Mouse (Mus musculus) monocyte, adult 2 months (primary cell): ENCODE results near the gene Cdh20.
"Not testable (repeated sequence)": the region's sequence is repeated elsewhere in the genome, so short reads cannot be mapped to it uniquely, and the experiment has no call there.

Source experiments
- DNase-seq, 2 experiments: peaks; one replicate each; pipeline ENCODE4 v3.0.0; 2022; ENCODE audit warnings: low spot score in 2 of 2, low read depth in 1 of 2

Cdh20 gene

DNA sequence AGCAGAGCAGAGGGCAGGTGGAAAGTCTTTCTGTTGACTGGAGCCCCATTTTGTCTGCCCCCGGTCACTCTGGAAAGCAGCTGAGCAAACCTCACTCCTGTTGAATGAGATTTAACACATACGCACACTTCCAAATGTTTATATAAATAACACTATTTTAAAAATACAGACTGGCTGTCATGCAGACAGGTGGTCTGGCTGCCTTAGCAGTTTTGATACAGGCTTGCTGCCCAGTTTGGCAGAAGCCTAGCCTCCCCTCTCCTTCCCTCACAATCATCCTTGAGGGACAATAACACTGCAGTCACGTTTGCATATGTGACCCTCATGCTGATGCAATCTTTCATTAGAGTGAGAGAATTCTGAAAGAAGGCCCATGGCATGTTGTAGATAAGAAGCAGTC lies 144.1 kb downstream of the Cdh20 start:
- no peak for DNase-seq

DNA sequence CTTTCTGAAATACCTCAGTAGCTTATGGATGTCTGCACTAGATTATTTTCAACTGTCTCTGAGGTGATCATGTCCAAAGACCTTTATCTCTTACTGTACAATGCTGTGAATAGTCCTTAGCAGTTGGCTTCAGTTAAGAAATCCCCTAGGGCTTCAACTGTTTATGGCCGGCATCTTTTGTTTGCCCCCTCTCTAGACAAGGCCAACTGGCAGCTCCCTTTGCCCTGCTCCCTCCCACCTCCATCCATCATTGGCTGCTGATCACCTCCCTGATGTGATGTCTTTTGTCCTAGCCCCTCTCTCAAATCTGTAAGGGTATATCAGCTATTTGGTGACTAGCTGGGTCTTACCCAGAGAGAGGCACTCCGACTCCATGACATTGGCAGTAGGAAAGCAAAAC lies 148.2 kb downstream of the Cdh20 start:
- DNase-seq, result no peak

DNA sequence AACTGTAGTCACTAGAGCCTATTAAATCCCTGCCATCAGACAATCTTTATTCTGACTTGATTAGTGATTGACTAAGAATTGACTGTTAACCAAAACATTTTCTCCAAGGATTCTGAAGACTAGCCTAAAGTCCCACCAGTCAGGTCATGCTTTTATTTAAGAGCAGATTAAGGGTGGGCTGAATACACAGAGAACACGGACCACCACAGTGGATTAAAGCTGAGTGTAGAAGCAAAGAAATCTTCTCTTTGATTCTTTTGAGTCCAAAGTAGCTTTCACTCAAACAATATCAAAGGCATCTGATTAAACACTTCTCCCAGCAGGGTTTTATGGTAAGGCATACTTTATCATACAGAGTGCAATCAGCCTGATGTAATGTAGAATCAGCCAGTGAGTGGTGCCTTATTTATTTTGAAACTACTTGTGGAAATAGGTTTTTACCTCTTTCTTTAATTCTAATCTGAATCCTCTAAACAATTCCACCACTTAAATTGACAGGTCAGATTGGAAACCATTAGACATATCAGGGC lies 149.0 kb downstream of the Cdh20 start:
- no peak for DNase-seq

DNA sequence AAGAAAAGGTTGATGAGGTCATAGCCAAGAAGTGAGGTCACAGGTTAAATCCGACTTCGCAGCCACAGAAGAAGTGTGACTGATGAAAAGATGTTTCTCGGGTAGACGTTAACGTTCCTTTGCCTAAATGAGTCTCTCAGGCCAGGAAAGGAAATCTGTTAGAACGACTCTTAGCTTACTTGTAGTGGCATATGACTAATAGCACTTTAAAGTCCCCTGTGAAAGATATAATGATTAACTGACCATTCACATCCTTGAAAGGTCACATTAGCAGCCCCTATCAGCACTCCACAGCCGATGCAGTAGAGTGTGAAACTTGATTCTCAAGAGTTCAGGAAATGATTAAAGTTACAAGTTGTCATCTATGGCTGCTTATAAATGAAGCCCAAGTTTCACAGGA lies 164.7 kb downstream of the Cdh20 start:
- no peak for DNase-seq

DNA sequence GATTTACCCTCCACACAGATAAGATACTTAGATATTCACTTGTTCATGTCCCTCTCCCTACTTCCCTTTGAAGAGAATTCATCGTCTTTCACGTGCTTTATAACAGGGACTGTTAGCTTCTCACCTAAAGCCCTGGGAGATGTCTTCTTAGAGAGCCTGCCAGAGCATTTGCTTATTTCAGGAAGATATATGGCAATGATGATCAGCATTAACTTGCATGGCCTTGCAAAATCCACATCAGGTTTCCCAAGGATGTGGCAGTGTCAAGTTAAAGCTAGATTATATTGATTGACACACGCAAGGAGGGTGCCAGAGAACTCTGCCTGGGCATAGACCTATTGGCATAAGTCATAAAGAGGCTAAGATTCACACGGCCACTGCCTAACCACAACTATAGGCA lies 168.6 kb downstream of the Cdh20 start:
- no peak for DNase-seq

DNA sequence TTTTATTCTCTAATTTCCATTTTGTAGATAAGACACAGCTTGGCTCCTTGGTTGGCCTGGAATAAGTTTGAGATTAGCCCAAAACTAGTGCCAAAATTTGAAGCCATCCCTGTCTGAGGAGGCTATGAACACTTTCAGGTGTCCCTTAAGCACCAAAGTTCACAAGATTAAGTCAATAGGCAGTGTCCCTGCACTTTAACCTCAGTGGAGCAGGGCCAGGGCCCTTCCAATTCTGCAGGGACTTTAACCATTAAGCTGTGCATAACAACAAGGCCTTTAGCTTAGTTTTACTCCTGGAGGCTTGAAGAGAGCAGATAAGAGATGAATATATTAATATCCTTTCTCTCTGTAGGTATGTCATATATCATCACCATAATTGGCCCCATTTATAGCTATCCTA lies 170.8 kb downstream of the Cdh20 start:
- DNase-seq, result no peak

DNA sequence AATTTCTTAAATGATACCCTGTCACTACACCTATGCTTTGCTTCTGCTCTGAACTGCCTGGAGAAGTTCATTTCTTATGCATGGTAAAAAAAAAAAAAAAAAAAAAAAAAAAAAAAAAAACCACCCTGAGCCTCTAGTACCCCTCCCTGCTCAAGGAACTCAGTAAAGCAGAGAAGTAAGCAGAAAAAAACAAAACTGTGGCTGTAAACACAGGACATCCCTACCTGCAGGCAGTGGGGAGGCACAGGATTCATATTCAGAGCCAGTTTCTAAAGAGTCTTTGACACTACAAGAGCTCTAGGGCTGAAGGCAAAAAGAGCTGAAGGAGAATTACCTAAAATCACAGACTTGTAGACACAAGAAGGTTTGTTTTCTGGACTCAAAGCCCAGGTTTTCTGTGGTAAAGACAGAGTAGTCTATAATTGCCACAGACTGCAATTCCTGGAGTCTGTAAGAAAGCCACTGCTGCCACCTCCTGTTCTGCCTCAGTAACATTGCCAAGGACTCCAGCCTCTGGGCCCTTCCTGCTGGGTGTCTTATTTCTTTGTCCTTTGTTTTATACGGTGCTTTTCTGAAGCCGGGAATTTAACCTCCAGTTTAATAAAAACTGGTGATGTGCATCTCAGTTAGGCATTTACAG lies 176.3 kb downstream of the Cdh20 start:
- DNase-seq, result no peak

DNA sequence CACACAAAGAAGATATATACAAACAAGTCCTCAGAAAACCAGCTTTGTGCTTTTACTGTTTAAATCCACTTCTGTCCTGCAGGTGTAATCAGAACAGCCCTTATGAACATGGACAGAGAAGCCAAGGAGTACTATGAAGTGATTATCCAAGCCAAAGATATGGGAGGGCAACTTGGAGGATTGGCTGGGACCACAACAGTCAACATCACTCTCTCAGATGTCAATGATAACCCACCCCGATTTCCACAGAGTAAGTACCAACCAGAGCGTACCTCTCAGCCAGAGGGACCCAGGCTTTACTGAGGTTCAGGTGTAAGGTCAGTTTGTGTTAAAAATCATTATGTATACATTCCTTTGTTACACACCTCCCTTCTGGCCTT lies 176.8 kb downstream of the Cdh20 start:
- no peak for DNase-seq

DNA sequence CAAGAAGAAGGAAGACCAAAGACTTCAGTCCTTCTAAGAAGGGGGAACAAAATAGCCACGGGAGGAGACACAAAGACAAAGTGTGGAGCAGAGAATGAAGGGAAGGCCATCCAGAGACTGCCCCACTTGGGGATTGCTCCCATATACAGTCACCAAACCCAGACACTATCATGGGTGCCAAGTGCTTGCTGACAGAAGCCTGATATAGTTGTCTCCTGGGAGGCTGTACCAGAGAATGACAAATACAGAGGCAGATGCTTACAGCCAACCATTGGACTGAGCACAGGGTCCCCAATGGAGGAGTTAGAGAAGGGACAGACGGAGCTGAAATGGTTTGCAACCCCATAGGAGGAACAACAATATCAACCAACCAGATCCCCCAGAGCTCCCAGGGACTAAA lies 181.3 kb downstream of the Cdh20 start:
- not testable (repeated sequence) for DNase-seq

DNA sequence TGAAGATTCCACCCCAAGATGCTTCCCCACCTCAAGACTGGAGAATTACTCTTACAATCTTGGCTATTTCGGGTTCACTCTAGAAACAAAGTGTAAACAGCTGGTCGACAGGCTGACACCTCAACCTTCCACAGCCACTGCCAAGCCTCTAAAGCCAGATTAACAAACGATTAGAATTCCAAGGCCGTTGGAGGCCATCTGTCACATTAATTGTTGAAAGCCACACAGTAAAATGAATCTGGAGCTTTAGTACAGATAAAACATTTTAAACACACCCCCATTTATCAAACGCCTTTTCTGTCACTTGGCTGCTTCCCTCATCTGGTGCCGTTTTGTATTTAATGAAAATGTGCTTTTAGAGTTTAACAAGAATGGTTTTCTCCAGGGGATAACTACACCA lies 188.7 kb downstream of the Cdh20 start:
- no peak for DNase-seq

DNA sequence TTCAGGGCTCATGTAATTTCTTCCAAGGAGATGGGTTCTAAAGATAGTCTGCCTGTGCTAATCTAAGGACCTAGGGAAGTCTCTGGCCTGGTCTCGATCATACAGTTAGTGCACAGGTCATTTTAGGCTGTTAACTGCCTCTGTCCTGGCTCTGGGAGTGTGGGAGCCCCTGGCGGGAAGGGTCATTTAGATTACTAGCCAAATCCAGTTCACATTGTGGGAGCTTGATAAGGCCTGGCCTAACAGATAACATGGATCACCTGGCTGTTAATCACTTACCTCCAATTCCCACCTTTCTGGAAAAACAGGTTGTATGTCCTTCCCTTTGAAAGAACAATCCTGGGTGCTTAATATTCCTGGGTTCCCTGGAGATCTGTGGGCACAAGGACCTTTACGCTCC lies 193.3 kb downstream of the Cdh20 start:
- no peak for DNase-seq

DNA sequence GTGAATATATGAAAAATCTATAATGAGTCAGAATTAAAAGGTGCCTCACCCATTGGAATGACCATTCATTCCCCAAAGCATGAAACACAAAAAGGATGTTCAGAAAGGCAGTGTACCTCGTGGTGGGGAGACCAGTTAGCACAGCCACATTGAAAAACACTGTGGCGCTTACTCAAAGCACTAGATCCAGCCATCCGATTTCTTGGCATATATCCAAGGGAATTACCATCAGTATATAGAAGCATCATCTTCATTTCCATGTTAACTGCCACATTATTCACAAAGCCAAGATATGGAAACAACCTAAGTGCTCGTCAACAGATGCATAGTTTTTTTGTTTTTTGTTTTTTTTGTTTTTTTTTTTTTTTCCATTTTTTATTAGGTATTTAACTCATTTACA lies 193.9 kb downstream of the Cdh20 start:
- DNase-seq, result no peak

DNA sequence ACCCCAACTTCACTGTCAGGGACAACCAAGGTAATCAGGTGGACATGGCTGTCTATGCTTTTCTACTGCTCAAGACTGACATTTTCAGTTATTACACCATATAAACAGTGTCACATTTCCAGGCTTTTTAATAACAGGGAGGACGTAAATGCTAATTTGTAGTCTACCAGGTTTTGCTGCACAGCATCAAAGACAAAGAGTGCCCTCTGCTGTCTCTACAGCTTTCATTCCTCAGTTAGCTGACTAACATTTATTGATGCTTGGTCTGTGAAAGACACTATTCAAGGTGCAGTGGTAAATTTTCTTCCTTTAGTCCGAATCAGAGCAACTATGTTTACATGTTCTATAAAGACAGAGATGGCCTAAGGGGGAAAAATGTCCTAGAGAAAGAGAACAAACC lies 210.7 kb downstream of the Cdh20 start:
- no peak for DNase-seq

DNA sequence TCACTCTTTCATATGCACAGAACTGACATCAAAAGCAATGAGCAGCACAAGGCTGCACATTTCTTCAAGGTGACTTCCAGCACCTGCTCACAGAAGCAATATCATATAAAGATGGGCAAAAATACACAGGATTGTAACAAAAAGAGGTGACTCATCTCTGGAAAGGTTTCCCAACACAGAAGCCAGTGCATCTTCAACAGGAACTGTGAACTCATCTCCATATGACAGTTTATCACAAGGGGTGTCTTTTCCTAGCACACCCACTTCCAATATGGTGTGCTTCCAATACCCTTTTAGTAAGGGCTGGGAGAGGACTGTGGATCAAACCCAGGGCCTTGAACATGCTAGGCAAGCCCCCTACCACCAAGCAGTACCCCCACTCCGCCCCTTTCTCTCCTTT lies 211.9 kb downstream of the Cdh20 start:
- no peak for DNase-seq

DNA sequence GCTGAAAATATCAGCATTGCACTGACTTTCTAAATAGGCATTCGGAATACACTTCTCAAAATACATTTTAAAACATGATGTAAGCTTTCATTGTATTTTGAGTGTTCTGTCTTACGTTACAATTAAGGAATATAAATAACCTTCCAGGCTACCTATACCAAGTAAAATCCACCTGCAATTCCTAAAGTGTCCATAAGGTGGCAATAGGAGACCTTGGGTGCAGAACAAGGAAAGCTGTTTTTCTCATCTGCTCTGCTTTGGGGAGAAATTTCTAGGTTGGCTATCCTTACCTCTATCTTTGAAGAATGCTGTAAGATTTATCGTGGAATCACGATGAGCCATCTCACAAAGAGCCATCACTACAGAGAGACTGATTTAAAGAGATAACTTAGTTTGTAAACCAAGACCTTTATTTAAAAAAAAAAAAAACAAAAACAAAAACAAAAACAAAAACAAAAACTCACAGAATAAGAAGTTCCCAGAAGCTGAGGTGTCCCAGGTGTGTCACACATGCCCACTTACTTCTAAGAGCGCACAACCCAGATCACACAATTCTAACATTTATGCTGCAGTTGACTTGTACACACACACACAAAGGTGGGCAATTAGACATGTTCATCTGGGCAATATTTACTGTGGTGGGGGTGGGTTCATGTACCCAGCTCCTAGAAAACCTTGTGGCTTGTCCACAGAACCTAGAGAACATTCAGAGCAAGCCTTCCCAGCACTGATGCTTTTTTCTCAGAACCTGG lies 218.1 kb downstream of the Cdh20 start:
- no peak for DNase-seq

DNA sequence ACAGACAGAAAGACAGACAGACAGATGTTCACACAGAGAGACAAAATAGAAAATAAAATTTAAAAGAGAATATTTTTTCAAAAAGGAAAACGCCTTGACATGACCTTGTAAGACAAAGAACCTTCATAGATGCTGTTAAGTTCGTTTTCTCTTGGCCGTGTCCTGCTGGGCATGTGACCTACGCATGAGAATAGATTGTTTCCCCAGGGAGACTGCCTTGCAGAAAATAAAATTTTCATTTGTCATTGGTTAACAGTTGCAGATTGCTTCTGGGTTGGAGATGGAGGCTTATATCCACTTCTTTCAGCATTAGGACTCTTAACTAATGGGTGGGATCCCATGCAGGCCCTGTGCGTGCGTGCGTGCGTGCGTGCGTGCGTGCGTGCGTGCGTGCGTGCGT lies 219.2 kb downstream of the Cdh20 start:
- DNase-seq, result no peak

DNA sequence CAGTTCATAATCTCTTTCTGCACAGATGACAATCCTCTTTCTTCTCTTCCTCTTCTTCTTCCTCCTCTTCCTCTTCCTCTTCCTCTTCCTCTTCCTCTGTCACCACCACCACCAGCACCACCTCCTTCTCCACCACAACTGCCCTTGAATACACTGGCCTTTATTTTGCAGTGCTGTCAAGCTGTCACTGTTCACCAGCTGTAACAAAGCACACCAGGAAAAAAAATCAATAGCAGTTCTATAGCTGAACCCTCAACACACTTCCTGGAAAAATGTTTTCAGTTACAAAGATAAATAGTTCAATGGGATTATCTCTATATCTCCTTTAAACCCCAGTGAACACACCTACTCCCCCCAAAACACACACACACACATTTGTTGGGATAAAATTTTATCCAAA lies 224.1 kb downstream of the Cdh20 start:
- DNase-seq, result no peak

DNA sequence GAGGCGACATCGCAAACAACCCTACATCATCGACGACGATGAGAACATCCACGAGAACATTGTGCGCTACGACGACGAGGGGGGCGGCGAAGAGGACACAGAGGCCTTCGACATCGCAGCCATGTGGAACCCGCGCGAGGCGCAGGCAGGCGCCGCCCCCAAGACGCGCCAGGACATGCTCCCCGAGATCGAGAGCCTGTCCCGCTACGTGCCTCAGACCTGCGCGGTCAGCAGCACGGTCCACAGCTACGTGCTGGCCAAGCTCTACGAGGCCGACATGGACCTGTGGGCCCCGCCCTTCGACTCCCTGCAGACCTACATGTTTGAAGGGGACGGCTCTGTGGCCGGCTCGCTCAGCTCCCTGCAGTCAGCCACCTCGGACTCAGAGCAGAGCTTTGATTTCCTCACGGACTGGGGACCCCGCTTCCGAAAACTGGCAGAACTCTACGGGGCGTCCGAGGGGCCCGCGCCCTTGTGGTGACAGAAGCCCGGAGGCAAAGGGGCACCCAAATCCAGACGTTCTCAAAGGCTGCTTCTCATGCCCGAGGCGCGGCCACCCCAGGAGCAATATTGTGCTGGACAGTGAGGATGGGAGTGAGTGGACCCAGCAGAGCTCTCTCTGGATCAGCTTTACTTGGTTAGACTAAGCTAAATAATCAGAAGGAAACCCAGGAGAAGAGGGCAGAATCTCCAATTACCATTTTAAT lies 225.7 kb downstream of the Cdh20 start:
- DNase-seq, result no peak

DNA sequence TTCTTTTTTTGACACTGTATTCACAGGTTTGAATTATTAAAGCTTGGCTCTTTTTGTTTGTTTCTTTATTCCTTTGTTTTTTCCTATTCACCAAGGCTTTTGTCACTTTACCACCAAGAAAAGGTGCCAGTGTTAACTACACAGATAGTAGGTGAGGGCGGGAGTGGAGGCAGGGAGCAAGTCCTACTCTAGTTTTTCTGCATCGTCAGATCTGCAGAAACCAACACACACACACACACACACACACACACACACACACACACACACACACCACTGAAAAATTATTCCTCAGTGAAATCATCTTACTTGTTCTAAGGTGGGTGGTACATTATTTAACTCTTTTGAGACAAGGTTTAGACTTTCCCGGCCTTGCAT lies 226.3 kb downstream of the Cdh20 start:
- DNase-seq, result no peak

DNA sequence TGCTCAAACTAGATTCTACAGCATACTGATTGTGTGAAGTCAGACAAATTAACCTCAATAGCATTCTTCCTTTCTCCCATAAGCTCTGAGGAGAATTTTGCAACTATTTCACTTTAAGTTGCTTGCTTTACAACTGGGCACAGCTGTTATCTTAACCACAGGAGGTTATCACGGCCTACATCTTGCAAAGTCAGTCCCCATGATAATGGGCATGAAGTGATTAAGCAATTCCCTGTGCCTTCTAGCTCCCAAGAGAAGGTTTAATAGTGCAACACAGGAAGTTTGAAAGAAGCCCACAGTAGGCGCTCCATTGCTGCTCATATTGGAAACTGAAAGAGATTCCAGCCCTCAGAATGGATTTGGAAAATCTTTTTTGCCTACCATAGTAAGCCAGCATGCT lies 229.5 kb downstream of the Cdh20 start:
- DNase-seq, result no peak

DNA sequence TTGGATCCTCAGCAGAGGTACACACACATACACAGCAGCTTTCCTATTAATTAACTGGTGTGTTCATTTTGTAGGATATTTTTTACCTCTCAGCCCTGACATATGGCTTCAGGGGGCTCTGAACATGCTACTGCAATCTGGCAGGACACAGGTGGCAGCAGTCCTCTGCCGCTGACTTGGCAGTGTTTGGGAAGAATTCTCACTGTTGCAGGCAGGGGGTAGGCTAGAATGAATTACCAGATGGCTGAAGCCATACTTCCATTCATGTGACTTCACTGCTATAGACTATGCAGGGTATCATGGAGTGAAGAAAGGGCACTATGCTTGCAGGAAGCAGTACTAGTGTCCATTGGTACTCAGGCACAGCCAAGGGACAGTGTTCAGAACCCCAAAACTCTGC lies 233.8 kb downstream of the Cdh20 start:
- no peak for DNase-seq

DNA sequence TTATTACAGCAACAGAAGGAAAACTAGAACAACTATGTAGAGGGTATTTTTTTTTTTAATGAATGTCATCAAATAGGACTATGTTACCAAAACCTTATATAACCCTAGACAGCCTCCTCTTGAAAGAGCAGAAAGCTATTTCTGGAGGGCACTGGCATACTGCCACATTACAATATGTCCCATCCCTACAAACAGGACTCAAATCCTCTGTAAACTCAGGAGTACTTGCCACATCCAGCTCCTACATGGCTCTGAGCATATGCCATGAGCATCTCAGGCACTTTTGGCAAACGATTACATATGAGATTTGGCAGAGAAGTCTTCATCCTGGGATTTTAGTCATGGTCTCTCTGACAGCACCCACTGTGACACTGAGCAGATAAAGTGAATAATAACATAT lies 235.5 kb downstream of the Cdh20 start:
- no peak for DNase-seq
